Mouse (Mus musculus) stomach, postnatal 0 days (tissue): Measurements from ENCODE around the gene Zbtb22. TPM values are rescaled to one million over a fixed set of nuclear protein-coding genes. Genes with fewer than 3 reads are reported as not detected.
A peak's percentile ranks its signal among the peaks of the same experiment; 100 is the strongest.

Experiments
- ATAC-seq: fragments of 200-750 bp; cut with Nextera tagmentation; 2 replicates; pipeline ENCODE4 v1.8.0; 2017; ENCODE audit not compliant: low FRiP score, low TSS enrichment
- DNase-seq: peaks from one replicate; pipeline ENCODE4 v3.0.0-alpha.2; 2016; ENCODE audit warnings: low spot score
- H3K27ac ChIP-seq: fragments of 300-500 bp; sonication (generic); replicated peaks from 2 replicates; pipeline ENCODE4 v1.5.1; 2014; ENCODE audit warnings: mild to moderate bottlenecking, control low read depth
- H3K27me3 ChIP-seq: fragments of 300-500 bp; sonication (generic); 2 replicates; pipeline ENCODE4 v1.6.1; 2014; ENCODE audit warnings: low read length; ENCODE audit not compliant: control insufficient read depth, insufficient read depth
- H3K36me3 ChIP-seq: fragments of 300-500 bp; sonication (generic); 2 replicates; pipeline ENCODE4 v1.6.1; 2014; ENCODE audit warnings: low read length, mixed read lengths; ENCODE audit not compliant: control insufficient read depth, insufficient read depth
- H3K4me1 ChIP-seq: fragments of 300-500 bp; sonication (generic); replicated peaks from 2 replicates; pipeline ENCODE4 v1.6.1; 2014; ENCODE audit warnings: antibody characterized with exemption; ENCODE audit not compliant: control insufficient read depth, insufficient read depth
- H3K4me2 ChIP-seq: fragments of 300-500 bp; sonication (generic); replicated peaks from 2 replicates; pipeline ENCODE4 v1.6.1; 2014; ENCODE audit warnings: low read depth, mild to moderate bottlenecking, control low read depth, moderate library complexity
- H3K4me3 ChIP-seq: fragments of 300-500 bp; sonication (generic); 2 replicates; pipeline ENCODE4 v1.5.1; 2014; ENCODE audit warnings: low read depth, low read length, control low read depth
- H3K9ac ChIP-seq: fragments of 300-500 bp; sonication (generic); 2 replicates; pipeline ENCODE4 v1.6.1; 2014; ENCODE audit warnings: mild to moderate bottlenecking, low read length, control low read depth, mixed read lengths
- H3K9me3 ChIP-seq: fragments of 300-500 bp; sonication (generic); 2 replicates; pipeline ENCODE4 v1.6.1; 2016; ENCODE audit warnings: low read length; ENCODE audit not compliant: control insufficient read depth
- CTCF ChIP-seq: IDR thresholded peaks from 2 replicates; pipeline ENCODE4 v1.5.1; 2016; ENCODE audit warnings: antibody characterized with exemption, low read depth, mild to moderate bottlenecking, moderate library complexity
- EP300 ChIP-seq: optimal IDR thresholded peaks from 2 replicates; pipeline ENCODE3; 2016; ENCODE audit warnings: antibody characterized with exemption
- WGBS: fragments of 180-500 bp; shearing (Covaris S2); extraction: QIAGEN DNeasy Blood & Tissue Kit; methylation state at CpG from one replicate; pipeline ENCODE4 v1.1.7; 2014; 5-methylcytosine and 5-hydroxymethylcytosine counted together
- polyA plus RNA-seq: library from polyadenylated mRNA; unstranded; fragments of >200 nt; fragmentation: Nextera tagmentation; extraction: Ambion mirVana; gene quantifications from 2 replicates; pipeline ENCODE4 v1.2.1, GENCODE M21; 2015

The Zbtb22 gene
- polyA plus RNA-seq, 1 experiment from 2014 or later = 10.7 TPM

GRCm38 (mm10) chr17:33911813-33912414, 3.8 kb upstream of the Zbtb22 start:
- Histone ChIP-seq H3K27me3 (no peaks in the 10 kb centered on the region), H3K4me1 (peaks cover 3% of the 10 kb centered on the region; the same call in 1 of the 2 replicates), H3K36me3 (peaks cover 20% of the 10 kb centered on the region), H3K4me2 (no peak overlapping the region), H3K9me3 (no peaks in the 10 kb centered on the region), H3K4me3 (no peak overlapping the region), H3K27ac (no peak overlapping the region), H3K9ac (no peak overlapping the region)
- ATAC-seq (no peak), DNase-seq (no peak)
- no peak for TF ChIP-seq EP300
- no peak for TF ChIP-seq CTCF
- 83% methylated on average over 28 of the region's 28 CpGs for WGBS

- ATAC-seq (no peak), DNase-seq (no peak)
- TF ChIP-seq CTCF (no peak), EP300 (no peak)
- WGBS = 91% methylated on average over 10 of the region's 10 CpGs
- Histone ChIP-seq H3K27me3 (no peaks in the 10 kb centered on the region), H3K9ac (no peak overlapping the region), H3K4me3 (no peak overlapping the region), H3K9me3 (no peaks in the 10 kb centered on the region), H3K36me3 (peaks cover 20% of the 10 kb centered on the region), H3K4me2 (no peak overlapping the region), H3K4me1 (peaks cover 3% of the 10 kb centered on the region; the same call in 1 of the 2 replicates), H3K27ac (no peak overlapping the region)
These were observed 2.4 kb upstream of the Zbtb22 start for GRCm38 (mm10) chr17:33913264-33913663.

GRCm38 (mm10) chr17:33913905-33914304, 1.8 kb upstream of the Zbtb22 start:
- Histone ChIP-seq H3K27ac (no peak overlapping the region), H3K9ac (no peak overlapping the region), H3K27me3 (no peaks in the 10 kb centered on the region), H3K36me3 (peaks cover 20% of the 10 kb centered on the region), H3K4me3 (no peak overlapping the region), H3K4me1 (peaks cover 3% of the 10 kb centered on the region; the same call in 1 of the 2 replicates), H3K4me2 (no peak overlapping the region), H3K9me3 (no peaks in the 10 kb centered on the region)
- ATAC-seq = no peak
- WGBS = 95% methylated on average over 8 of the region's 8 CpGs
- no peak for DNase-seq
- TF ChIP-seq EP300 = no peak
- no peak for TF ChIP-seq CTCF

- Histone ChIP-seq H3K27me3 (no peaks in the 10 kb centered on the region), H3K9me3 (no peaks in the 10 kb centered on the region), H3K9ac (no peak overlapping the region), H3K4me3 (no peak overlapping the region), H3K27ac (no peak overlapping the region), H3K36me3 (peaks cover 20% of the 10 kb centered on the region), H3K4me1 (peaks cover 3% of the 10 kb centered on the region; the same call in 1 of the 2 replicates), H3K4me2 (peak overlapping the region; percentile 27; the same call in 1 of the 2 replicates)
- 71% methylated on average over 13 of the region's 13 CpGs for WGBS
- ATAC-seq = no peak
- DNase-seq = no peak
- TF ChIP-seq CTCF (peak; percentile 55), EP300 (no peak)
These were observed 724 bp upstream of the Zbtb22 start for GRCm38 (mm10) chr17:33914969-33915391.

- Histone ChIP-seq H3K27me3 (no peaks in the 10 kb centered on the region), H3K27ac (peak overlapping the region; percentile 81), H3K4me1 (no peaks in the 10 kb centered on the region), H3K9ac (peak overlapping the region; percentile 71), H3K4me2 (peak overlapping the region; percentile 77), H3K4me3 (peak overlapping the region; percentile 58), H3K36me3 (peaks cover 20% of the 10 kb centered on the region), H3K9me3 (no peaks in the 10 kb centered on the region)
- no peak for ATAC-seq
- DNase-seq = no peak
- no peak for TF ChIP-seq EP300
- TF ChIP-seq CTCF = no peak
- under 1% methylated on average over 18 of the region's 20 CpGs for WGBS
These were observed 590 bp downstream of the Zbtb22 start for GRCm38 (mm10) chr17:33916294-33916693.

GRCm38 (mm10) chr17:33916847-33917655, 1.3 kb downstream of the Zbtb22 start:
- Histone ChIP-seq H3K4me1 (no peaks in the 10 kb centered on the region), H3K27ac (no peak overlapping the region; the same call in 1 of the 2 replicates), H3K9ac (peak overlapping the region; percentile 71; the same call in 1 of the 2 replicates), H3K36me3 (peaks cover 15% of the 10 kb centered on the region), H3K4me2 (peak overlapping the region; percentile 77), H3K9me3 (no peaks in the 10 kb centered on the region), H3K4me3 (peak overlapping the region; percentile 58), H3K27me3 (no peaks in the 10 kb centered on the region)
- no peak for ATAC-seq
- no peak for DNase-seq
- no peak for TF ChIP-seq CTCF
- no peak for TF ChIP-seq EP300
- 70% methylated on average over 31 of the region's 31 CpGs for WGBS
